Mouse (Mus musculus) stomach, postnatal 0 days (tissue): ENCODE data around the gene Polr3gl. TPM values are rescaled to one million over a fixed set of nuclear protein-coding genes. Genes with fewer than 3 reads are reported as not detected.

Experiments
- ATAC-seq: fragments of 200-750 bp; cut with Nextera tagmentation; 2 replicates; pipeline ENCODE4 v1.8.0; 2017; ENCODE audit not compliant: low FRiP score, low TSS enrichment
- DNase-seq: peaks from one replicate; pipeline ENCODE4 v3.0.0-alpha.2; 2016; ENCODE audit warnings: low spot score
- H3K27ac ChIP-seq: fragments of 300-500 bp; sonication (generic); replicated peaks from 2 replicates; pipeline ENCODE4 v1.5.1; 2014; ENCODE audit warnings: mild to moderate bottlenecking, control low read depth
- H3K27me3 ChIP-seq: fragments of 300-500 bp; sonication (generic); 2 replicates; pipeline ENCODE4 v1.6.1; 2014; ENCODE audit warnings: low read length; ENCODE audit not compliant: control insufficient read depth, insufficient read depth
- H3K36me3 ChIP-seq: fragments of 300-500 bp; sonication (generic); 2 replicates; pipeline ENCODE4 v1.6.1; 2014; ENCODE audit warnings: low read length, mixed read lengths; ENCODE audit not compliant: control insufficient read depth, insufficient read depth
- H3K4me1 ChIP-seq: fragments of 300-500 bp; sonication (generic); replicated peaks from 2 replicates; pipeline ENCODE4 v1.6.1; 2014; ENCODE audit warnings: antibody characterized with exemption; ENCODE audit not compliant: control insufficient read depth, insufficient read depth
- H3K4me2 ChIP-seq: fragments of 300-500 bp; sonication (generic); replicated peaks from 2 replicates; pipeline ENCODE4 v1.6.1; 2014; ENCODE audit warnings: low read depth, mild to moderate bottlenecking, control low read depth, moderate library complexity
- H3K4me3 ChIP-seq: fragments of 300-500 bp; sonication (generic); 2 replicates; pipeline ENCODE4 v1.5.1; 2014; ENCODE audit warnings: low read depth, low read length, control low read depth
- H3K9ac ChIP-seq: fragments of 300-500 bp; sonication (generic); 2 replicates; pipeline ENCODE4 v1.6.1; 2014; ENCODE audit warnings: mild to moderate bottlenecking, low read length, control low read depth, mixed read lengths
- H3K9me3 ChIP-seq: fragments of 300-500 bp; sonication (generic); 2 replicates; pipeline ENCODE4 v1.6.1; 2016; ENCODE audit warnings: low read length; ENCODE audit not compliant: control insufficient read depth
- CTCF ChIP-seq: IDR thresholded peaks from 2 replicates; pipeline ENCODE4 v1.5.1; 2016; ENCODE audit warnings: antibody characterized with exemption, low read depth, mild to moderate bottlenecking, moderate library complexity
- EP300 ChIP-seq: optimal IDR thresholded peaks from 2 replicates; pipeline ENCODE3; 2016; ENCODE audit warnings: antibody characterized with exemption
- WGBS: fragments of 180-500 bp; shearing (Covaris S2); extraction: QIAGEN DNeasy Blood & Tissue Kit; methylation state at CpG from one replicate; pipeline ENCODE4 v1.1.7; 2014; 5-methylcytosine and 5-hydroxymethylcytosine counted together
- polyA plus RNA-seq: library from polyadenylated mRNA; unstranded; fragments of >200 nt; fragmentation: Nextera tagmentation; extraction: Ambion mirVana; gene quantifications from 2 replicates; pipeline ENCODE4 v1.2.1, GENCODE M21; 2015

Gene Polr3gl
- polyA plus RNA-seq, 1 experiment from 2014 or later: 16.1 TPM

- Histone ChIP-seq H3K9me3 (no peaks in the 10 kb centered on the region), H3K9ac (no peak overlapping the region), H3K4me1 (peaks cover 7% of the 10 kb centered on the region), H3K4me2 (no peak overlapping the region), H3K27ac (peak overlapping the region; percentile 49; the same call in 1 of the 2 replicates), H3K36me3 (peaks cover 2% of the 10 kb centered on the region), H3K27me3 (no peaks in the 10 kb centered on the region), H3K4me3 (no peak overlapping the region)
- no peak for TF ChIP-seq EP300
- TF ChIP-seq CTCF: no peak
- DNase-seq (peak; percentile 14), ATAC-seq (no peak)
- WGBS: 69% methylated on average over 6 of the region's 6 CpGs
These were observed 39.7 kb downstream of the Polr3gl start for GRCm38 (mm10) chr3:96554251-96554650.

- TF ChIP-seq CTCF: no peak
- TF ChIP-seq EP300: no peak
- Histone ChIP-seq H3K27ac (peak overlapping the region; percentile 49; the same call in 1 of the 2 replicates), H3K4me1 (peaks cover 7% of the 10 kb centered on the region), H3K9ac (no peak overlapping the region), H3K27me3 (no peaks in the 10 kb centered on the region), H3K36me3 (no peaks in the 10 kb centered on the region), H3K9me3 (no peaks in the 10 kb centered on the region), H3K4me2 (no peak overlapping the region), H3K4me3 (no peak overlapping the region)
- ATAC-seq (no peak), DNase-seq (peak; percentile 14)
- WGBS: 55% methylated on average over 6 of the region's 6 CpGs
These were observed 40.4 kb downstream of the Polr3gl start for GRCm38 (mm10) chr3:96553601-96554000.

GRCm38 (mm10) chr3:96551890-96552289, 42.1 kb downstream of the Polr3gl start:
- peak; percentile 21 for DNase-seq
- Histone ChIP-seq H3K27ac (peak overlapping the region; percentile 78), H3K4me1 (peaks cover 7% of the 10 kb centered on the region), H3K36me3 (no peaks in the 10 kb centered on the region), H3K27me3 (no peaks in the 10 kb centered on the region), H3K9me3 (no peaks in the 10 kb centered on the region), H3K4me3 (no peak overlapping the region), H3K4me2 (peak overlapping the region; percentile 12; the same call in 1 of the 2 replicates), H3K9ac (0 out of 2 replicates have a peak overlapping the region, but pooled peaks have one; percentile 14)
- WGBS: 28% methylated on average over 7 of the region's 7 CpGs
- ATAC-seq: no peak
- TF ChIP-seq CTCF (no peak), EP300 (no peak)

- H3K27ac ChIP-seq: peak overlapping the region; percentile 78
- WGBS: 5% methylated on average over 8 of the region's 8 CpGs
- no peaks in the 10 kb centered on the region for H3K27me3 ChIP-seq
- H3K36me3 ChIP-seq: no peaks in the 10 kb centered on the region
- ATAC-seq (peak; percentile 33; the same call in 1 of the 2 replicates), DNase-seq (peak; percentile 70)
- no peaks in the 10 kb centered on the region for H3K9me3 ChIP-seq
- H3K4me3 ChIP-seq: no peak overlapping the region
- TF ChIP-seq EP300: peak; percentile 96
- peak; percentile 84 for TF ChIP-seq CTCF
- peaks cover 7% of the 10 kb centered on the region for H3K4me1 ChIP-seq
- peak overlapping the region; percentile 12; the same call in 1 of the 2 replicates for H3K4me2 ChIP-seq
- no peak overlapping the region; the same call in 1 of the 2 replicates for H3K9ac ChIP-seq
These were observed 42.8 kb downstream of the Polr3gl start for GRCm38 (mm10) chr3:96551203-96551602.

- no peak for ATAC-seq
These were observed 44.6 kb downstream of the Polr3gl start for GRCm38 (mm10) chr3:96549346-96549745.

GRCm38 (mm10) chr3:96548824-96549223, 45.2 kb downstream of the Polr3gl start:
- Histone ChIP-seq H3K27me3 (no peaks in the 10 kb centered on the region), H3K4me1 (no peaks in the 10 kb centered on the region; the same call in none of the 2 replicates), H3K9ac (no peak overlapping the region), H3K9me3 (no peaks in the 10 kb centered on the region), H3K27ac (no peak overlapping the region), H3K36me3 (no peaks in the 10 kb centered on the region), H3K4me3 (no peak overlapping the region), H3K4me2 (no peak overlapping the region)
- WGBS: 80% methylated on average over 7 of the region's 7 CpGs
- ATAC-seq: no peak
- DNase-seq: no peak
- TF ChIP-seq EP300 (no peak), CTCF (no peak)

More at GRCm38 (mm10) chr3:96549346-96549745, 44.6 kb downstream of the Polr3gl start:
- WGBS: 82% methylated on average over 5 of the region's 5 CpGs
- Histone ChIP-seq H3K36me3 (no peaks in the 10 kb centered on the region), H3K4me2 (no peak overlapping the region), H3K4me3 (no peak overlapping the region), H3K27ac (no peak overlapping the region), H3K4me1 (peaks cover 4% of the 10 kb centered on the region), H3K27me3 (no peaks in the 10 kb centered on the region), H3K9ac (no peak overlapping the region), H3K9me3 (no peaks in the 10 kb centered on the region)
- TF ChIP-seq EP300: no peak
- DNase-seq: no peak
